Mouse (Mus musculus): Measurements from ENCODE around the gene Cntnap2. TPM values are rescaled to one million over a fixed set of nuclear protein-coding genes. Genes with fewer than 3 reads are reported as not detected.
"Not testable (repeated sequence)": the region's sequence is repeated elsewhere in the genome, so short reads cannot be mapped to it uniquely, and the experiment has no call there.

Gene Cntnap2
- polyA plus RNA-seq, 2 experiments from 2014 or later, result 0.07 TPM; not detected in 1

- ATAC-seq, result not testable (repeated sequence)
Measured at GRCm38 (mm10) chr6:47181372-47181771, 2122.2 kb downstream of the Cntnap2 start.

DNA sequence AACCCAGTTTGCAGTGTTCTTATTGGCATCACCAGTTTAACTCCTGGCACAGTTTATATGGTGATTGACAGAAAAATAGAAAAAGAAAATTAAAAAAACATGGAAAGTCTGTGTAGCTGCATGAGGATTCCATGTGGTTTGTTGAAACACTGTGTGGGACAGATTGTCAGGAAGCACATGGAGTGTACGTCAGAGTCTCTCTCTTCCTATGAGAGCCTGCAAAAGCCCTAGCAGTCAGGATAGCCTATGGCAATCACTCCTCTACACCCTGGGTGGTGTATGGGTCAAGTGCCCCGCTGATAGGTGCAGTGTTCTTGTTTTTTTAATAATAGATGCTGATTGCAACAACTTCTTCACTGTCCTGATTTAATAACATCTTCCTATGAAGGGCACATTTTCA lies 2123.1 kb downstream of the Cntnap2 start:
- ATAC-seq, result no peak

GRCm38 (mm10) chr6:47182756-47183155 lies 2123.6 kb downstream of the Cntnap2 start:
- no peak for ATAC-seq

GRCm38 (mm10) chr6:47183850-47184249 lies 2124.7 kb downstream of the Cntnap2 start:
- not testable (repeated sequence) for ATAC-seq

GRCm38 (mm10) chr6:47188193-47188592 lies 2129.0 kb downstream of the Cntnap2 start:
- no peak for ATAC-seq

GRCm38 (mm10) chr6:47188596-47188995 lies 2129.4 kb downstream of the Cntnap2 start:
- ATAC-seq, result not testable (repeated sequence)

DNA sequence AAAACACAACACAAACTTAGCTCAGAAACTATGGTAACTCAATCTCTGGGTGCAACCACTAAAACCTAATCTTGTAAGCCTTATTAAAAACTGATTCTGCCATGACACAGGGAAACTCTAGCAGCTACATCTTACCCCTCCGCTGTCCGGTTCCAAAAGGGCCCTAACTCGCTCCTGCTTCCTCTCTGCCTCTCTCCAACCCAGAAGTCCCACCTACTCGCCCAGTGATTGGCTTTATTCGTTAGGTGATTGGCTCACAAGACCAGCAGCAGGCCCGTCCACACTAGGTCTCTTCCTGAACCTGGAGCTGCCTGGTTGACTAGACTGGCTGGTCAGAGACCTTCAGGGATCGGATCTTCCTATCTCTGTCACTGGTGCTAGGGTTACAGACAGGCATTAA lies 2131.1 kb downstream of the Cntnap2 start:
- no peak for ATAC-seq

GRCm38 (mm10) chr6:47191277-47191800 lies 2132.2 kb downstream of the Cntnap2 start:
- no peak for ATAC-seq

DNA sequence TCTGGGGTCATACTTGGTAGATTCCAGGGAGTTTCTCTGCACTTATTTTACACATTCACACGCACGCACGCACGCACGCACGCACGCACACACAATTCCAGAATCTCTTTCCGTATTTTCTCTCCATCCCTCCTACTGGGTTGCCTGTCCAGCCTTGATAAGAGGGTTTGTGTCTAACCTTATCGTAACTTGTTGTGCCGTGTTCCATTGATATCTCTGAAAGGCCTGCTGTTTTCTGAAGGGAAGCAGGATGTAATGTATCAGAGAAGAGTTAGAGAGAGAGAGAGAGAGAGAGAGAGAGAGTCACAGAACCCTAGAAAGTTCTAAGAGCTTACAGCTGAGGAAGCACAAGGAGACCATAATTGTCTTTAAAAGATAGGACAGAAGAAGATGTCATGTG lies 2132.8 kb downstream of the Cntnap2 start:
- no peak for ATAC-seq

DNA sequence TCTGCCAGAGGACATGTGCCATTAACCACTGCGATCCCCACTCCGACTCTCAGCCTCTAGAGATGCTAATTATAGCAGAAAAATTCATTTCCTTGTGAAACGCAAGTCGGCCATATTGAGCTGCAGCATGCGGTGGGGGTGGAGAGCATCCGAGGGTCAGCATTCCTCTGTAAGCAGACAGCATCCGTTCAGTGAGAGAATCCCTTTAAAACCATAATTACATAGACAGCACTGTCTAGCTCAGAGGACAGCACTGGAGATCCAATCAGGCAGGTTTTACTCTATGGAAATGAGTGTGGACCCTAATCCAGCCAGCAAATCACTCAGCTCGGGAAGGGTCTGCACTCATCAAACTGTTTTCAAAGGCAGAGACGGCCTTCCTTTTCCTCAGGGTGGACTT lies 2133.3 kb downstream of the Cntnap2 start:
- ATAC-seq, result no peak

- no peak for ATAC-seq
Measured at GRCm38 (mm10) chr6:47197570-47197969, 2138.4 kb downstream of the Cntnap2 start.

- ATAC-seq, result no peak
Measured at GRCm38 (mm10) chr6:47200671-47201070, 2141.5 kb downstream of the Cntnap2 start.

- no peak for ATAC-seq
Measured at GRCm38 (mm10) chr6:47208031-47208430, 2148.9 kb downstream of the Cntnap2 start.

GRCm38 (mm10) chr6:47214731-47215130 lies 2155.6 kb downstream of the Cntnap2 start:
- ATAC-seq, result no peak

GRCm38 (mm10) chr6:47223578-47223977 lies 2164.4 kb downstream of the Cntnap2 start:
- ATAC-seq, result not testable (repeated sequence)

- not testable (repeated sequence) for ATAC-seq
Measured at GRCm38 (mm10) chr6:47225391-47225790, 2166.2 kb downstream of the Cntnap2 start.

DNA sequence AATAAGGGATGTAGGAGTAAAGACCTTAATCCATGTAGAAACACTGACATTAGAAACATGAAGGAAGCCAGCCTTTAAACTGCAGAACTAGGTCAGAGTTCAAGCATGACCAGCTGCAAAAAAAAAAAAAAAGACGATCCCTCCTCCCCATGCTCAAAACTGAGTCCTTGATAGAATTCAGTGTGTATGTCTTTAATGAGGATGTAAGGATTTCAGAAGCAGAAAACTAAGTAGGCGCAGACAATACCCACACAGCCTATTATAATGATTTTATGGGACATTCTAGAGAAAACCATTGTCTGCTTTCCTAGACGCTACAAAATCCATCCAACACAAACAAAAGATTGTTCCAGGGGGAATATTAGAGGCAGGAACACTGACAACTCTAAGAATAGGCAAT lies 2168.4 kb downstream of the Cntnap2 start:
- no peak for ATAC-seq

- ATAC-seq, result no peak
Measured at GRCm38 (mm10) chr6:47228676-47229317, 2169.6 kb downstream of the Cntnap2 start.

DNA sequence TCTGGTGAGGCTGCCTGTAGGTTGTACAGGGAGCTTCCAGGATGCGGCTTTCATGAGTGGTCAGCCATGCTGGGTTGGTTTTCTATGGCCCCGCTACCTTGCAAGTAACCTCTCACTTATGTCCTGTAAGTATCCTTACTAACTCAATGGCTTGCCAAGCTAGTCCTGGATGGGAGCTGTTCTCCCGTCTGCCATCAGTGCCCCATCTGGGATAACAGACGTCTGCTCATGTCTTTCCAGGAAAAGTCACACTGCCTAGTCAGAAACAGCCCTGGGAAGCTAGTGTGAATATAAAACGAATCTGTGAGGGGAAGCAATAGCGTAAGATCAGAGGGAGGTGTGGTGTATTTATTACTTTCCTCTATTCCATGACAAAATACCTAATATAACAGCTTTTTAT lies 2172.4 kb downstream of the Cntnap2 start:
- ATAC-seq, result no peak

GRCm38 (mm10) chr6:47239376-47239921 lies 2180.3 kb downstream of the Cntnap2 start:
- no peak for ATAC-seq

GRCm38 (mm10) chr6:47241379-47241778 lies 2182.2 kb downstream of the Cntnap2 start:
- ATAC-seq, result no peak

DNA sequence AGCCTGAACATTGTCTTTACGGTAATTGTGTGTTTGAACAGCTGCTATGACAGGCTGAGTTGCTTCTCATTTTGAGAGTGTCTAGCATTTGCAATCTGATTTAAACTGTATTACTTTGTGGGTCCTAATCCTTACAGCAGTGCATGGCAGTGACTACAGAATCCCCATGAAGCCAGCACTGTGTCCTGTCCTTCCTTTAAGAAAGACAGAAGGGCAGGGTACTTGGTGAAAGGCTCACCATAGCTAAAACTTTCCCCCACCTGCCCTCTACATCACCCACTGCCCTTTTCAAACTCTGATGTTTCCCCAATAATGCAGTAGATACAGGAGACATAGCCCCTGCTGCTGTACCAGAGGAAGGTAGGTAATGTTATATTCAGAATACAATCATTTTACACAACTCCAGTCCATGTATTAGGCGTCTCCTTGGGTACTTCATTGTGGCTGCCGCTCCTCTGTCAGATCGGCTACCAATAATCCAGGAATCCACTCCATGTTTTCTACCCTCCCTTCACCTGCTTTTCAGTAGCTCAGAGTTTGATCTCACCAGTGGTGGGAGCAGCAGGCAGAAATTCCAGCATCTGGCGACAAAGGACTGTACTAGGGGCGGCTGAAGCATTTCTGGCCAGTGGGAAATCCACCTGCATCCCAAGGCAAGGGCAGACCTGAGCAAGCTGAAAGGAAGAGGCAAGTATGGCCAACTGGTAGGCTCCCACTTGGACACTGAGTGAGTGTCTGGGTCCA lies 2184.9 kb downstream of the Cntnap2 start:
- ATAC-seq, result no peak

DNA sequence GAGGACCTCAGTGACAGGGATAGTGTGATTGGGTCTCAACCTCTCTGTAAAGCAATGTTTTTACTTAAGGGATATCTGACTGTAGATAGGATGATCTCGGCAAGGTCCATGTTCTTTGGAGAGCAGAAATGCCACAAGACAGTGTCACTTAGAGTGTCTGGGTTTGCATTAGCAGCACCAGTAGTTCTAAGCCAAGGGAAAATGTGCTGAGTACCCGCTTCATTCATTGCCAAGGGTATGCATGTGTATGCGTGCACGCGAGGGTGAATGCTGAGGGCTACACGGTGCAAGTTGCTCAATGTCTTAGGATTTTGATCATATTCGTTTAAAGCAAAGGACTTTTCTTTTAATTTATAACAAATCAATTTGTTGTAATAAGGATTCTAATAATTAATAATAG lies 2185.5 kb downstream of the Cntnap2 start:
- no peak for ATAC-seq

DNA sequence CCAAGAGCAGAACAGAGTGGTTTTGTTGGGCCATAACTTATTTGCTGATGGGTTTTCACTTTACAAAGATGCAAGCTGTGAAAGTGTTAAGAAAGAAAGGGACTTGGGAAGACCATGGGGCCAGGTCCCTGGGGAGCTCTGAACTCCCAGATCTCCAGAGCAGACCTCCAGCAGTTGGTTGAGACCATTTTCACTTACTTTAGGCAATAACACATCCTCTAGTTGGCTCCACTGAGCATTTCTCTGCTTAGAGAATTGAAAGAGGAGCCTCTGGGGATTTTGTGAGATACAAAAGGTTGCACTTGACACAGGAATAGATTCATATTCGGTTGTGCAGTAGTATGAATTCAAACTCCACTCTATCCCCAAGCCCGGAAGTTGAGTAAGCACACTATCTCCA lies 2196.1 kb downstream of the Cntnap2 start:
- no peak for ATAC-seq
